Mouse (Mus musculus): Measurements from ENCODE around the gene Tesk2. TPM values are rescaled to one million over a fixed set of nuclear protein-coding genes. Genes with fewer than 3 reads are reported as not detected.

Tesk2 gene
- polyA plus RNA-seq, 1 experiment from 2014 or later, result 3.1 TPM

GRCm38 (mm10) chr4:116708201-116708764 lies 12.5 kb upstream of the Tesk2 start, which contains the start of the genes Mmachc and Ccdc163:
TSS of gene Mmachc (minus strand) at chr4:116708406.
TSS of gene Ccdc163 (plus strand) at chr4:116708509.
- Histone ChIP-seq H3K4me2 (ENCODE audit: low read length) (peak within 1 kb of the TSS; percentile 89), H3K27me3 (replicated peaks; ENCODE audit: control insufficient read depth, insufficient read depth, low read length) (no peaks in the 10 kb centered on the region)

DNA sequence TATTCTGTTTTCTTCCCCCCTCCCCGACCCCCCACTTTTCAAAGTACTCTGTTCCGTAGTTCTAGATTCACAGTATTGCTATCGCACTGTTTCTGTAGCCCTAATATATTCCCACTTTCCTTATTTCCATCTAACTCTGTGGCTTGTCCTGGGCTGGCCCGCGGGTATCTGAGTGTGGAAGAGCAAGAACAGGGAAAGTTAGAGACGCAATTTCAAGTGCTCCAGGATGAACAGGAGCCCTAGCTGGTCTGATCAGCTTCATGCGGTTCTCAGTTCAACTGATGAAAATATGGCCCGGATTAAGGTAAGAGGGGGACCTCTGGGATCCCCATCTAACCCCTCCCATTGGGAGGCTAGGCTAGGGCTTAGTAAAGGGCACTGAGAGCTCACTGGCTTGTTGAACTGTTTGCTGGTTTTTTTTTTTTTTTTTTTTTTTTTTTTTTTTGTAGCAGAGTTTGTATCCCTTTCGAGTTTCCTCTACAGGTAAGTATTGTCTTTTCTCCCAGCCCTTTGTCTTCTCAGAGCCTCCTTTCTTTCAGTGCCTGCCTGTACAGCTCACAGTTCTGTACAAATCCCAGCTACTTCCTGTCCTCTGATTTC lies 11.9 kb upstream of the Tesk2 start:
- no peak; the same call in 1 of the 2 replicates for ATAC-seq
- Histone ChIP-seq H3K27me3 (replicated peaks; ENCODE audit: control insufficient read depth, insufficient read depth, low read length) (no peaks in the 10 kb centered on the region), H3K4me1 (ENCODE audit: control insufficient read depth, insufficient read depth, low read depth, low read length) (peaks cover 12% of the 10 kb centered on the region), H3K4me2 (ENCODE audit: low read length) (peak overlapping the region; percentile 89), H3K9me3 (ENCODE audit: control insufficient read depth, low read length) (no peaks in the 10 kb centered on the region), H3K4me3 (ENCODE audit: low read length) (peak overlapping the region; percentile 58), H3K36me3 (ENCODE audit: control insufficient read depth, insufficient read depth, low read length) (no peaks in the 10 kb centered on the region), H3K27ac (ENCODE audit: low read depth, low read length) (no peak overlapping the region), H3K9ac (ENCODE audit: low read depth, low read length) (peak overlapping the region; percentile 62)
- WGBS, result 5% methylated on average over 9 of the region's 9 CpGs

More at GRCm38 (mm10) chr4:116708201-116708764, 12.5 kb upstream of the Tesk2 start, which contains the start of the genes Mmachc and Ccdc163:
- peak within 1 kb of the TSS; percentile 58 for H3K4me3 ChIP-seq (ENCODE audit: low read length)
- H3K27ac ChIP-seq (ENCODE audit: low read depth, low read length), result peak within 1 kb of the TSS; percentile 61; the same call in 1 of the 2 replicates
- under 1% methylated on average over 29 of the region's 29 CpGs for WGBS
- peak within 1 kb of the TSS; percentile 70 for H3K9ac ChIP-seq (ENCODE audit: low read depth, low read length)
- ATAC-seq, result peak; percentile 99
- no peaks in the 10 kb centered on the region for H3K36me3 ChIP-seq (ENCODE audit: control insufficient read depth, insufficient read depth, low read length)
- H3K4me1 ChIP-seq (ENCODE audit: control insufficient read depth, insufficient read depth, low read depth, low read length), result peaks cover 12% of the 10 kb centered on the region
- no peaks in the 10 kb centered on the region for H3K9me3 ChIP-seq (ENCODE audit: control insufficient read depth, low read length)

GRCm38 (mm10) chr4:116710154-116710553 lies 10.6 kb upstream of the Tesk2 start:
- Histone ChIP-seq H3K4me1 (ENCODE audit: control insufficient read depth, insufficient read depth, low read depth, low read length) (peaks cover 12% of the 10 kb centered on the region), H3K9me3 (ENCODE audit: control insufficient read depth, low read length) (no peaks in the 10 kb centered on the region), H3K27ac (ENCODE audit: low read depth, low read length) (no peak overlapping the region), H3K4me3 (ENCODE audit: low read length) (no peak overlapping the region), H3K36me3 (ENCODE audit: control insufficient read depth, insufficient read depth, low read length) (no peaks in the 10 kb centered on the region; the same call in 1 of the 2 replicates), H3K9ac (ENCODE audit: low read depth, low read length) (no peak overlapping the region), H3K27me3 (replicated peaks; ENCODE audit: control insufficient read depth, insufficient read depth, low read length) (no peaks in the 10 kb centered on the region), H3K4me2 (ENCODE audit: low read length) (no peak overlapping the region)
- WGBS, result 98% methylated on average over 2 of the region's 2 CpGs
- ATAC-seq, result no peak

DNA sequence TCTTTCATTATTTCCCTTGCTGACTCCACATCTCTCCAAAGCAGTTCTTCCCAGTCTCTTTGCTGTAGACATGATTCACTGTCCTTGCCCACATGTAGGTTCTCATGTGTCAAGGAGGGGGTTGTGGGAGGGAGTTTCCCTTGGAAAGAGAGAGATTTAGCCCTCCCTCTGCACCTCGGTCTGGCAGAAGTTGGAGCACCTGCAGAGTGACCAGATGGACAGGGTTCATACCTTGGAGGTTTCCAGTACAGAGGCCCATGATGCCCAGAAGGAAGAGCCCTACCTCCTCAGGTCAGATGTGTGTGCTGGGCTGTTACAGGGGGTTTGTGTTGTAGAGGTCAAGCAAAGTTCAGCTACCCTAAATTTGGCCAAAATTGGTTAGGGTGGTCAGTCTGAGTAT lies 8.2 kb upstream of the Tesk2 start:
- Histone ChIP-seq H3K4me2 (ENCODE audit: low read length) (no peak overlapping the region), H3K27ac (ENCODE audit: low read depth, low read length) (no peak overlapping the region), H3K4me1 (ENCODE audit: control insufficient read depth, insufficient read depth, low read depth, low read length) (peaks cover 10% of the 10 kb centered on the region), H3K27me3 (replicated peaks; ENCODE audit: control insufficient read depth, insufficient read depth, low read length) (no peaks in the 10 kb centered on the region), H3K4me3 (ENCODE audit: low read length) (no peak overlapping the region), H3K9me3 (ENCODE audit: control insufficient read depth, low read length) (no peaks in the 10 kb centered on the region), H3K36me3 (ENCODE audit: control insufficient read depth, insufficient read depth, low read length) (no peaks in the 10 kb centered on the region; the same call in 1 of the 2 replicates), H3K9ac (ENCODE audit: low read depth, low read length) (no peak overlapping the region)
- 94% methylated on average over 1 of the region's 1 CpGs for WGBS
- ATAC-seq, result no peak

DNA sequence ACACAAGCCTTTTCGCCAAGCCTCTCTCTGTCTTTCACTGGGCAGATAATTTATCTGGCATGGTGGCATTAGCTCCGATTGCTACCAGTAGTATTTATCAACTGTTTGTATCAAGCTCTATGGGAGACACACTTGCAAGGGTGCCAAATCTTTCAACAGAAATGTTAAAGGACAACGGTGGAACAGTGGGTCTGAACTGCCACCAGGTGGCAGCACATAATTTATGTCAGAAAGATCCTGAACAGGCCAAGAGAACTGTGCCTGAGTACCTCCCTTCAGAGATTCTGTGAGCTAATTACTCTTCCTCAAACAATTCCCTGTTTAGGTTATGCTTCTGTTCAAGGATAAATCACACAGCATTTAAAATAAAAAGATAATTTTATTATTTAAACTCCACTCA lies 1.4 kb upstream of the Tesk2 start:
- H3K9me3 ChIP-seq (ENCODE audit: control insufficient read depth, low read length), result no peaks in the 10 kb centered on the region
- peaks cover 3% of the 10 kb centered on the region; the same call in 1 of the 2 replicates for H3K4me1 ChIP-seq (ENCODE audit: control insufficient read depth, insufficient read depth, low read depth, low read length)
- no peak overlapping the region for H3K4me3 ChIP-seq (ENCODE audit: low read length)
- no peak overlapping the region for H3K4me2 ChIP-seq (ENCODE audit: low read length)
- H3K27ac ChIP-seq (ENCODE audit: low read depth, low read length), result no peak overlapping the region
- peak; percentile 38; the same call in 1 of the 2 replicates for ATAC-seq
- H3K9ac ChIP-seq (ENCODE audit: low read depth, low read length), result no peak overlapping the region
- H3K36me3 ChIP-seq (ENCODE audit: control insufficient read depth, insufficient read depth, low read length), result no peaks in the 10 kb centered on the region; the same call in 1 of the 2 replicates
- WGBS, result 13% methylated on average over 3 of the region's 3 CpGs
- H3K27me3 ChIP-seq (replicated peaks; ENCODE audit: control insufficient read depth, insufficient read depth, low read length), result no peaks in the 10 kb centered on the region

DNA sequence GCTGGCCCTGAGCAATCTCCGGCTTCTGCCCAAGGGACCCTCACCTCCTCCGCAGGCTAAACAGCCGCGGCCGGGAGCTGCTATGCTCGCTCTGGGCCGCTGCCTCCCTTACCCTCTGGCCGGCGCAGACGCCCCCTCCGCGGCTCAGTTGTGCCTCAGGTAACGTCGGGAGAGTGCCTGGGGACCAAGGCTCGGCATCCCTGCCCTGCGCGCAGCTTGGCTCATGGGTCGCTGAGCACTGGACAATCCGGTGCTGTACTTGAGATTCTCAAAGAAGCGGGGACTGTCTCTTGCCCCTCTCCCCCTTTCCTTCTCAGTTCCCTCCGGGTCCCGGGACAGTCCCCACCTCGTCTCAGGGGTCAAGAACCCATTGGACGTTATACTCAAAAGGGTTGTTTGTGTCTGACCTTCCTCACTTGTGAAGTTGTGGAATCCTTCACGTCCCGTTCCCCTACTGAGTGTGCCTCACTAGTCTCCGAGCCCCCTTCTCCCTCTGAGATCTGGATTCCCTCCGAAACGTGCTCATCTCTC lies 415 bp downstream of the Tesk2 start:
- Histone ChIP-seq H3K27ac (ENCODE audit: low read depth, low read length) (peak overlapping the region; percentile 37), H3K36me3 (ENCODE audit: control insufficient read depth, insufficient read depth, low read length) (no peaks in the 10 kb centered on the region), H3K4me2 (ENCODE audit: low read length) (peak overlapping the region; percentile 92), H3K4me1 (ENCODE audit: control insufficient read depth, insufficient read depth, low read depth, low read length) (peaks cover 3% of the 10 kb centered on the region; the same call in 1 of the 2 replicates), H3K27me3 (replicated peaks; ENCODE audit: control insufficient read depth, insufficient read depth, low read length) (no peaks in the 10 kb centered on the region), H3K9ac (ENCODE audit: low read depth, low read length) (peak overlapping the region; percentile 70), H3K4me3 (ENCODE audit: low read length) (peak overlapping the region; percentile 59), H3K9me3 (ENCODE audit: control insufficient read depth, low read length) (no peaks in the 10 kb centered on the region)
- WGBS, result under 1% methylated on average over 29 of the region's 29 CpGs
- no peak for ATAC-seq

- Histone ChIP-seq H3K27me3 (replicated peaks; ENCODE audit: control insufficient read depth, insufficient read depth, low read length) (no peaks in the 10 kb centered on the region), H3K4me1 (ENCODE audit: control insufficient read depth, insufficient read depth, low read depth, low read length) (peaks cover 3% of the 10 kb centered on the region; the same call in 1 of the 2 replicates), H3K4me3 (ENCODE audit: low read length) (no peak overlapping the region), H3K27ac (ENCODE audit: low read depth, low read length) (no peak overlapping the region), H3K9me3 (ENCODE audit: control insufficient read depth, low read length) (no peaks in the 10 kb centered on the region), H3K9ac (ENCODE audit: low read depth, low read length) (no peak overlapping the region), H3K36me3 (ENCODE audit: control insufficient read depth, insufficient read depth, low read length) (no peaks in the 10 kb centered on the region), H3K4me2 (ENCODE audit: low read length) (no peak overlapping the region)
- ATAC-seq, result no peak
- 48% methylated on average over 7 of the region's 7 CpGs for WGBS
Observed at GRCm38 (mm10) chr4:116722230-116722629, 1.5 kb downstream of the Tesk2 start.

DNA sequence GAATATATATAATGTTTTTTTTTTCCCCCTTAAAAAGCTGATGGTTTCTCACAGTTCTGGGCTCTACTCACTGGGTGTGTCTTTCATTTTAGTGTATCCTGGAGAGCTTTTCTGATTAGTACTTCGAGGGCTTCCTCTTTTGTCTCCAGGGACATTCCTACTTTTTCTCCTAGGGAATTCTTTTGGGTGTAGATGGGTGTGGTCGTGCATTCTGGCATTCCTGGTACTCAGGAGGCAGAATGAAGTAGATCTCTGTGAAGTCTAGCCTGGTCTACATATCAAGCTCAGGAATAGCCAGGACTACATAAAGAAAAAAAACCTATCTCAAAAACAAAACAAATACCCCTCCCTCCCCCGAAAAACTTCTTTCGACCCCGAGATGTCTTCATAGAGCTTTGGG lies 4.7 kb downstream of the Tesk2 start:
- no peak for ATAC-seq
- WGBS, result 82% methylated on average over 5 of the region's 5 CpGs
- Histone ChIP-seq H3K4me1 (ENCODE audit: control insufficient read depth, insufficient read depth, low read depth, low read length) (peaks cover 3% of the 10 kb centered on the region; the same call in 1 of the 2 replicates), H3K36me3 (ENCODE audit: control insufficient read depth, insufficient read depth, low read length) (no peaks in the 10 kb centered on the region), H3K9me3 (ENCODE audit: control insufficient read depth, low read length) (no peaks in the 10 kb centered on the region), H3K9ac (ENCODE audit: low read depth, low read length) (no peak overlapping the region), H3K4me3 (ENCODE audit: low read length) (no peak overlapping the region), H3K27ac (ENCODE audit: low read depth, low read length) (no peak overlapping the region), H3K4me2 (ENCODE audit: low read length) (no peak overlapping the region), H3K27me3 (replicated peaks; ENCODE audit: control insufficient read depth, insufficient read depth, low read length) (no peaks in the 10 kb centered on the region)

- Histone ChIP-seq H3K27ac (ENCODE audit: low read depth, low read length) (no peak overlapping the region), H3K4me1 (ENCODE audit: control insufficient read depth, insufficient read depth, low read depth, low read length) (no peaks in the 10 kb centered on the region), H3K36me3 (ENCODE audit: control insufficient read depth, insufficient read depth, low read length) (no peaks in the 10 kb centered on the region), H3K9ac (ENCODE audit: low read depth, low read length) (no peak overlapping the region), H3K27me3 (replicated peaks; ENCODE audit: control insufficient read depth, insufficient read depth, low read length) (no peaks in the 10 kb centered on the region), H3K4me2 (ENCODE audit: low read length) (no peak overlapping the region), H3K4me3 (ENCODE audit: low read length) (no peak overlapping the region), H3K9me3 (ENCODE audit: control insufficient read depth, low read length) (no peaks in the 10 kb centered on the region)
- ATAC-seq, result no peak
- 89% methylated on average over 3 of the region's 3 CpGs for WGBS
Observed at GRCm38 (mm10) chr4:116727401-116727800, 6.7 kb downstream of the Tesk2 start.

Data from hindbrain, embryonic 16.5 days (tissue).